Mouse (Mus musculus) embryonic fibroblast, embryonic 13.5 days (primary cell): ENCODE measurements at regions not wholly inside any gene's neighbourhood (a gene's known extent, or its start where the extent isn't known, plus 50 kb on each side); places are given as distances from the start of the nearest gene placed in this dataset.

ENCODE experiments used
- CTCF ChIP-seq: IDR thresholded peaks from 2 replicates; pipeline ENCODE4 v1.5.1; 2011; ENCODE audit warnings: mild to moderate bottlenecking, control low read depth, low read length, moderate library complexity, borderline replicate concordance; ENCODE audit not compliant: insufficient read depth
- POLR2A ChIP-seq: IDR thresholded peaks from 2 replicates; pipeline ENCODE4 v1.6.1; 2011; ENCODE audit warnings: low read depth, mild to moderate bottlenecking, control low read depth, low read length, moderate library complexity

GRCm38 (mm10) chr1:177620501-177621099 is 109.0 kb upstream of the 1700016C15Rik start:
- peak; percentile 13; the same call in 1 of the 2 replicates for TF ChIP-seq CTCF
- no peak for TF ChIP-seq POLR2A
